Mouse (Mus musculus) midbrain, embryonic 14.5 days (tissue): ENCODE measurements around the gene Tnrc6c. TPM values are rescaled to one million over a fixed set of nuclear protein-coding genes. Genes with fewer than 3 reads are reported as not detected.

Source experiments
- ATAC-seq: fragments of 200-750 bp; cut with Nextera tagmentation; 2 replicates; pipeline ENCODE4 v1.8.0; 2017; ENCODE audit warnings: moderate number of reproducible peaks, moderate library complexity; ENCODE audit not compliant: low FRiP score, low TSS enrichment
- DNase-seq: peaks from one replicate; pipeline ENCODE4 v3.0.0-alpha.2; 2015
- H3K27ac ChIP-seq: fragments of 300-500 bp; sonication (generic); replicated peaks from 2 replicates; pipeline ENCODE4 v1.5.1; 2014; ENCODE audit warnings: mild to moderate bottlenecking, low read depth, low read length, moderate library complexity
- H3K27me3 ChIP-seq: fragments of 300-500 bp; sonication (generic); 2 replicates; pipeline ENCODE4 v1.6.1; 2014; ENCODE audit warnings: low read length, control low read depth, mixed read lengths; ENCODE audit not compliant: control insufficient read depth, insufficient read depth
- H3K36me3 ChIP-seq: fragments of 300-500 bp; sonication (generic); 2 replicates; pipeline ENCODE4 v1.6.1; 2014; ENCODE audit warnings: low read length, control low read depth; ENCODE audit not compliant: control insufficient read depth, insufficient read depth
- H3K4me1 ChIP-seq: fragments of 300-500 bp; sonication (generic); 2 replicates; pipeline ENCODE4 v1.6.1; 2014; ENCODE audit warnings: mild to moderate bottlenecking, antibody characterized with exemption, low read length, control low read depth; ENCODE audit not compliant: control insufficient read depth, insufficient read depth
- H3K4me2 ChIP-seq: fragments of 300-500 bp; sonication (generic); 2 replicates; pipeline ENCODE4 v1.6.1; 2014; ENCODE audit warnings: mild to moderate bottlenecking, low read length, moderate library complexity
- H3K4me3 ChIP-seq: fragments of 300-500 bp; sonication (generic); replicated peaks from 2 replicates; pipeline ENCODE4 v1.5.1; 2014; ENCODE audit warnings: low read depth, low read length
- H3K9ac ChIP-seq: fragments of 300-500 bp; sonication (generic); replicated peaks from 2 replicates; pipeline ENCODE4 v1.6.1; 2014; ENCODE audit warnings: mild to moderate bottlenecking, low read length, moderate library complexity
- H3K9me3 ChIP-seq: fragments of 300-500 bp; sonication (generic); 2 replicates; pipeline ENCODE4 v1.6.1; 2016; ENCODE audit warnings: low read length, control low read depth, mixed read lengths; ENCODE audit not compliant: control insufficient read depth
- WGBS: fragments of 180-500 bp; shearing (Covaris S2); extraction: QIAGEN DNeasy Blood & Tissue Kit; methylation state at CpG from one replicate; pipeline ENCODE4 v1.1.7; 2014; 5-methylcytosine and 5-hydroxymethylcytosine counted together
- polyA plus RNA-seq: library from polyadenylated mRNA; unstranded; fragments of >200 nt; fragmentation: Nextera tagmentation; extraction: Ambion mirVana; gene quantifications from 2 replicates; pipeline ENCODE4 v1.2.1, GENCODE M21; 2014

Gene Tnrc6c
- polyA plus RNA-seq, 1 experiment from 2014 or later = 34.0 TPM

DNA sequence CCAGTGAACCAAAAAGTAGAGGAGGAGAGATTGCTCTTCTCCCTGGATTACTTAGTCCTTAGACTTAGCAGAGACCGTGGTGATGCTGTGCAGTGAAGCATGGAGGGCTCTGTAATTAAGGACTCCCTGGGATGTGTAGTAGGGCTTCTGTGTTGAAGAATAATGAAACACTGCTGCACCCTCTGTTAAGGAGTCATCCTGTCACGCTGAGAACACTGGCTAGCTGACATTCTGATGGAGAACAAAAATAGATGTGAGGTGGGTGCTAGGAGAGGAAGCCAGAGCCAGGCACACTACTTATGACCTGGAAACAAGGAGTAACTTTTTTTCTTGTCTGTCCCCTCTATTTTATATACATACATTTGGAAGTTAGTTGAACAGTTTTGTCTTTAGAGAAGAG lies 22.6 kb downstream of the Tnrc6c start:
- Histone ChIP-seq H3K4me3 (no peak overlapping the region), H3K36me3 (no peaks in the 10 kb centered on the region), H3K4me2 (no peak overlapping the region), H3K27me3 (no peaks in the 10 kb centered on the region), H3K9me3 (no peaks in the 10 kb centered on the region), H3K27ac (no peak overlapping the region), H3K4me1 (peaks cover 21% of the 10 kb centered on the region), H3K9ac (no peak overlapping the region)
- ATAC-seq (no peak), DNase-seq (no peak)
- 5% methylated on average over 2 of the region's 2 CpGs for WGBS

DNA sequence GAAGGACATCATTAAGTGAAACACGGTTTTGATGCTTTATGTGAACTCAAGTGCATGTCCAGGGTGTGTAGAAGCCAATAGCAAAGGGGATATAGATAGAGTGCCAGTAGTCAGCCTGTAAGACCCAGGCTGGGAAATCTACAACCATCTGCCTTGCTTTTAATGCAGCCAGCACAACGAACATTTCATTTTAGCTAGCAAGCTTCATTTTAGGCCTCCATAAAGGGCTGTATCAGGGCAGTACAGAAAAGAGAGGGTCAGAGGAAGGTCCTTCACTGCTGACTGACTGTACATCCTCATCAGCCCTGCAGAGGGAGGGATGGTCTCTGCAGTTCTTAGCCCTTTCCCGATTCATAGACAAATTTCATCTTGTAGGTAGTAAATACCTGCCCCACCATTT lies 23.0 kb downstream of the Tnrc6c start:
- H3K9me3 ChIP-seq = no peaks in the 10 kb centered on the region
- 57% methylated on average over 3 of the region's 3 CpGs for WGBS
- H3K9ac ChIP-seq = no peak overlapping the region
- H3K4me1 ChIP-seq = peaks cover 21% of the 10 kb centered on the region
- no peak overlapping the region for H3K27ac ChIP-seq
- ATAC-seq (no peak), DNase-seq (no peak)
- H3K27me3 ChIP-seq = no peaks in the 10 kb centered on the region
- H3K36me3 ChIP-seq = no peaks in the 10 kb centered on the region
- no peak overlapping the region for H3K4me2 ChIP-seq
- H3K4me3 ChIP-seq = no peak overlapping the region

DNA sequence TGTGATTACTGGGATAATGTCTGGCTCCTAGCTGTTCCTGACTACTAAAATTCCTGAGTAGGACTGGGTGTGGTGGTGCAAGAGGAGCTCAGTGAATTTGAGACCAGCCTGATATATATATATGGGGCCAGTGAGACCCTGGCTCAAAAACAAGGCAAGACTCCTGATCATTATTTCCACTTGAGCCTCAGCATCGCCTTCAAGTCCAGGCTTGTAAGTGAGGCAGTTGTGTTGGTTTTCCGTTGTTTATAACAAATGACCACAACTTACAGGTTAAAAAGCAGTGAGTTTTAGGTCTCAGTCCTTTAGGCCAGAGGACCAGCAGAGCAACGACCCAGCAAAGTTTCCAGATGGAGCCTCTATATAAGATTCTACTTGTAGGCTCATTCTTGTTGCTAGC lies 23.5 kb downstream of the Tnrc6c start:
- Histone ChIP-seq H3K9ac (no peak overlapping the region), H3K4me2 (no peak overlapping the region), H3K9me3 (no peaks in the 10 kb centered on the region), H3K4me1 (peaks cover 21% of the 10 kb centered on the region), H3K4me3 (no peak overlapping the region), H3K27me3 (no peaks in the 10 kb centered on the region), H3K36me3 (no peaks in the 10 kb centered on the region), H3K27ac (no peak overlapping the region)
- 90% methylated on average over 3 of the region's 3 CpGs for WGBS
- no peak for ATAC-seq
- no peak for DNase-seq

DNA sequence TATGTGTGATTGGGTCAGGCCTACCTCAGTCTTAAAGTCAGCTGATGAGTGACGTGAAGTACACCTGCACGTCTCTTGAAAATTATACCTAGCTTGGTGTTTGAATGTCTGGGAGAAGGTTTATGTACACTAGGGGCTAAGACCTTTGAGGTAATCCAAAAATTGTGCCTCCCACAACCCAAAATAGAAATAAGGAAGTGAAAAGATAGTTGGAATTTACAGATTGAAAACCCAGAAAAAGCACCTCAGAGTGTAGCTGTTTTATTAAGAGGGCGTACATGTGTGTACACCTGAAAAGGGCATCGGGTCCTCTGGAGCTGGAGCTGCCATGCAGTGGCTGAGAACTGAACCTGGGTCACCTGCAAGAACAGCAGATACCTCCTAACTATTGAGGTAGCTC lies 24.1 kb downstream of the Tnrc6c start:
- ATAC-seq = no peak
- no peak overlapping the region for H3K4me2 ChIP-seq
- no peaks in the 10 kb centered on the region for H3K27me3 ChIP-seq
- H3K4me1 ChIP-seq = peaks cover 21% of the 10 kb centered on the region
- no peak for DNase-seq
- H3K27ac ChIP-seq = no peak overlapping the region
- H3K9me3 ChIP-seq = no peaks in the 10 kb centered on the region
- no peaks in the 10 kb centered on the region for H3K36me3 ChIP-seq
- H3K4me3 ChIP-seq = no peak overlapping the region
- no peak overlapping the region for H3K9ac ChIP-seq
- 95% methylated on average over 4 of the region's 4 CpGs for WGBS

DNA sequence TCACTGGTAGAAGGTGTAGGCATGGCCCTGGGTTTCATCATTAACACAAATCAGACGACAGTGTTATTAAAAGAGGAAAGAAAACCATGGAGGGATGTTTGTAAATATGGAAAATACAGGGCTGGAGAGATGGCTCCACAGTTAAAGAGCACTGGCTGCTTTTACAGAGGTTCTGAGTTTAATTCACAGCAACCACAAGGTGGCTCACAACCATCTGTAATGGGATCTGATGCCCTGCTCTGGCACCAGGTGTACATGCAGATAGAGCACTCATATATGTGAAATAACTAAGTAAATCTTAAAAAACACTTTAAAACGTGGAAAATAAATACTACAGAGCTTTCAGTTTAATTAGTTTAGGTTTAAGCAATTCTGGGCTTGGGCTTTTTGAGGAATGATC lies 24.7 kb downstream of the Tnrc6c start:
- Histone ChIP-seq H3K4me2 (no peak overlapping the region), H3K36me3 (no peaks in the 10 kb centered on the region), H3K4me3 (no peak overlapping the region), H3K9ac (no peak overlapping the region), H3K27me3 (no peaks in the 10 kb centered on the region), H3K27ac (no peak overlapping the region), H3K9me3 (no peaks in the 10 kb centered on the region), H3K4me1 (peaks cover 21% of the 10 kb centered on the region)
- no peak for ATAC-seq
- 69% methylated on average over 2 of the region's 2 CpGs for WGBS
- peak; percentile 59 for DNase-seq

DNA sequence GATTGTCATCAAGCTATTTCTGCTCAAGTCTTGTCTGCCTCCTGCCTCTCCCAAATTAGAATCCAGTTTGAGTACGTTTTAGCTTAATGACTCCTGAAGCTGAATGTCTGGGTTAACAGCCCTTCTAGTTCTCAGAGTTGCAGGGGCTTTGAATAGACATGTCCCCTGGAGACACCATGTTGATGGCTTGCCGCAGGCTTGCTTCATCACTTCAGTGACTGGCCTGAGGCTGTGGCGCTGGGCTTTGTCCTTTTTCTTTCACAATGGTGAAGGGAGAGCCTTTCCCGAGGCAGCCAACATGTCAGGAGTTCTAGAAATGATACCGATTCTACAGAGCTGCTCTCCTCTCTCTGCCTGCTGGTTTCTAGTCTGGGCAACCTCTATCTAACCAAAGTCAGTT lies 30.6 kb downstream of the Tnrc6c start:
- peaks cover 23% of the 10 kb centered on the region; the same call in 1 of the 2 replicates for H3K4me1 ChIP-seq
- DNase-seq (peak; percentile 66), ATAC-seq (no peak)
- WGBS = 9% methylated on average over 5 of the region's 5 CpGs
- no peak overlapping the region for H3K4me3 ChIP-seq
- H3K36me3 ChIP-seq = no peaks in the 10 kb centered on the region
- H3K27ac ChIP-seq = no peak overlapping the region
- H3K27me3 ChIP-seq = no peaks in the 10 kb centered on the region
- H3K9me3 ChIP-seq = no peaks in the 10 kb centered on the region
- no peak overlapping the region for H3K9ac ChIP-seq
- no peak overlapping the region for H3K4me2 ChIP-seq

DNA sequence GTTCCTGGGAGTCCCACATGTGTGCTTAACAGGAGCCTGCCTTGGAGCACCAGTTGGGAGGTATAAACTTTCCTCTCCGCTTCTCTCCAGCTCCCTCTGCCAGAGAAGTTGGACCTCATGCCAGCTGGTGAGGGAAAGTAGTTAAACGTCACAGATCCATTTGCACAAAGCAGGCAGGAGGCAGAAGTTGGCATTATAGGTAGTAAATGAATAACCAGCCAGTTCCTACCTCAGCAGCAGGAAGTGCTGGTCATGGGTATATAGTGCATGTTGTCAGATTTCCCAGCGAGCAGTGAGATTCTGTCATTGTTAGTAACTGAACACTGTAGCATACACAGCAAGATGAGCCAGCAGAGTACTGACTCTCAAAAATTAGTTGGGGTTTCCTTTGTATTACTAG lies 31.4 kb downstream of the Tnrc6c start:
- Histone ChIP-seq H3K4me3 (no peak overlapping the region), H3K4me1 (peaks cover 23% of the 10 kb centered on the region; the same call in 1 of the 2 replicates), H3K4me2 (no peak overlapping the region), H3K36me3 (no peaks in the 10 kb centered on the region), H3K9ac (no peak overlapping the region), H3K27me3 (no peaks in the 10 kb centered on the region), H3K27ac (no peak overlapping the region), H3K9me3 (no peaks in the 10 kb centered on the region)
- 62% methylated on average over 3 of the region's 3 CpGs for WGBS
- ATAC-seq = no peak
- DNase-seq = no peak

DNA sequence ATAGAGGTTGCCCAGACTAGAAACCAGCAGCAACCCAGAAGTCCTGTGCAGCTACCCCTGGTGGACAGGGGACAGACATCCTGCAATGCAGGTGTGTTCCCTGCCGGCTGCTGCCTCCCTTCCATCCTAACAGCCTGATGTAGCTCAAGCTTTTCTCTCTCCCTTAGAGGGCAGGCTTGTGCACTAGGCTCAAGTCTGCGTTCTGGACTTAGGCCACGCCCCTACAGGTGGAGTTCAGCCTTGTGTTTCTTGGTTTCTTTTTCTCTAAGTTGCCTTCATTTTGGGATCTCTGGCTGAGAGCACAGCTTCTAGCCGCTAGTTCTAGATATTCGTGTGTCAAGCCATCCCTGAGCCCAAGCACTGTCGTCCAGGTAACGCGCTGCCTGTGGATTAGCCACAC lies 31.9 kb downstream of the Tnrc6c start:
- DNase-seq (no peak), ATAC-seq (no peak)
- Histone ChIP-seq H3K4me3 (no peak overlapping the region), H3K27ac (no peak overlapping the region), H3K36me3 (no peaks in the 10 kb centered on the region), H3K9me3 (no peaks in the 10 kb centered on the region), H3K27me3 (no peaks in the 10 kb centered on the region), H3K9ac (no peak overlapping the region), H3K4me2 (no peak overlapping the region), H3K4me1 (peaks cover 23% of the 10 kb centered on the region; the same call in 1 of the 2 replicates)
- WGBS = 60% methylated on average over 8 of the region's 8 CpGs

DNA sequence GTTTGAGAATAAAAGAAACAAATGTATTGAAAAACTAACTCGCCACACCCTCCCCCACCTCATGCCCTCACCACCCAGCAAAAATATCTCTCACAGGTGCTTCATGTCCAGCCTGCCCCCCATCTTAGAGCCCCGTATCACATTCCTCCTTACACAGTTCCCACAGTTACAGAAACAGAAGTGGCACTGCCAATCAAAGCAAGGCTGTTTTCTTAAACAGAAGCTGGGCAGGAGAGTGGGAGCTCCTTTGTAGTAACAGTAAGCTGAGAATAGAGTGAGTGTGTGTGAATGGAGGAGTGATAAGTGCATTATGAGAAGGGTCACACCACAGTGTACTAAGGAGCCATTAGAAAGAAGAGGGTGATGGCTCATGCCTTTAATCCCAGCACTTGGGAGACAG lies 34.5 kb downstream of the Tnrc6c start:
- no peak for DNase-seq

More for the DNA sequence above, 34.5 kb downstream of the Tnrc6c start:
- H3K9ac ChIP-seq = no peak overlapping the region
- H3K4me3 ChIP-seq = no peak overlapping the region
- H3K9me3 ChIP-seq = no peaks in the 10 kb centered on the region
- H3K27ac ChIP-seq = no peak overlapping the region
- 90% methylated on average over 2 of the region's 2 CpGs for WGBS
- no peaks in the 10 kb centered on the region for H3K36me3 ChIP-seq
- H3K4me1 ChIP-seq = peaks cover 18% of the 10 kb centered on the region; the same call in 1 of the 2 replicates
- H3K27me3 ChIP-seq = no peaks in the 10 kb centered on the region
- no peak for ATAC-seq
- H3K4me2 ChIP-seq = no peak overlapping the region
